Mouse (Mus musculus): ENCODE results near the gene Plch2.

GRCm38 (mm10) chr4:155034787-155035186 is 21.8 kb downstream of the Plch2 start:
- TF ChIP-seq CTCF (IDR thresholded peaks at IDR 0.05; ENCODE audit: low read depth), result no peak
- TF ChIP-seq EP300 (optimal IDR thresholded peaks at IDR 0.05), result no peak

All from stomach, postnatal 0 days (tissue).